Mouse (Mus musculus) cerebellum, adult 2 months (tissue): ENCODE results near the gene Apbb1ip.

ENCODE experiments used
- CTCF ChIP-seq: fragments of 200-500 bp; IDR thresholded peaks from 2 replicates; pipeline ENCODE4 v1.5.1; 2011; ENCODE audit warnings: low read depth, mild to moderate bottlenecking, control low read depth, low read length, moderate library complexity, borderline replicate concordance; ENCODE audit not compliant: insufficient read depth
- POLR2A ChIP-seq: fragments of 200-500 bp; IDR thresholded peaks from 2 replicates; pipeline ENCODE4 v1.6.1; 2011; ENCODE audit warnings: low read length, control low read depth, borderline replicate concordance; ENCODE audit not compliant: insufficient read depth

- TF ChIP-seq CTCF (no peak), POLR2A (no peak)
These were observed 32.7 kb downstream of the Apbb1ip start for GRCm38 (mm10) chr2:22806576-22806975.
